Mouse (Mus musculus) intestine, embryonic 14.5 days (tissue): ENCODE results near the gene Actn4. TPM values are rescaled to one million over a fixed set of nuclear protein-coding genes. Genes with fewer than 3 reads are reported as not detected.
A peak's percentile ranks its signal among the peaks of the same experiment; 100 is the strongest.
"Not testable (repeated sequence)": the region's sequence is repeated elsewhere in the genome, so short reads cannot be mapped to it uniquely, and the experiment has no call there.

Experiments used
- ATAC-seq: fragments of 200-750 bp; cut with Nextera tagmentation; replicated peaks from 2 replicates; pipeline ENCODE4 v1.8.0; 2017; ENCODE audit warnings: low read depth, moderate number of reproducible peaks, moderate TSS enrichment, moderate library complexity; ENCODE audit not compliant: low FRiP score, low TSS enrichment
- DNase-seq: peaks from one replicate; pipeline ENCODE4 v3.0.0-alpha.2; 2018; ENCODE audit warnings: low spot score
- H3K27ac ChIP-seq: fragments of 300-500 bp; sonication (generic); 2 replicates; pipeline ENCODE4 v1.5.1; 2014; ENCODE audit warnings: low read depth, mild to moderate bottlenecking, control low read depth
- H3K27me3 ChIP-seq: fragments of 300-500 bp; sonication (generic); replicated peaks from 2 replicates; pipeline ENCODE4 v1.6.1; 2014; ENCODE audit warnings: low read length, control low read depth; ENCODE audit not compliant: control insufficient read depth, insufficient read depth
- H3K36me3 ChIP-seq: fragments of 300-500 bp; sonication (generic); 2 replicates; pipeline ENCODE4 v1.6.1; 2014; ENCODE audit warnings: low read length, control low read depth; ENCODE audit not compliant: control insufficient read depth, insufficient read depth
- H3K4me1 ChIP-seq: fragments of 300-500 bp; sonication (generic); replicated peaks from 2 replicates; pipeline ENCODE4 v1.6.1; 2014; ENCODE audit warnings: low read length, control low read depth, mixed read lengths; ENCODE audit not compliant: control insufficient read depth, insufficient read depth
- H3K4me2 ChIP-seq: fragments of 300-500 bp; sonication (generic); 2 replicates; pipeline ENCODE4 v1.6.1; 2014; ENCODE audit warnings: low read length
- H3K4me3 ChIP-seq: fragments of 300-500 bp; sonication (generic); 2 replicates; pipeline ENCODE4 v1.5.1; 2014; ENCODE audit warnings: low read depth, low read length, control low read depth, mixed read lengths
- H3K9ac ChIP-seq: fragments of 300-500 bp; sonication (generic); 2 replicates; pipeline ENCODE4 v1.6.1; 2014; ENCODE audit warnings: mild to moderate bottlenecking, low read length
- H3K9me3 ChIP-seq: fragments of 300-500 bp; sonication (generic); 2 replicates; pipeline ENCODE4 v1.6.1; 2016; ENCODE audit warnings: low read length, control low read depth; ENCODE audit not compliant: control insufficient read depth
- WGBS: fragments of 180-500 bp; shearing (Covaris S2); extraction: QIAGEN DNeasy Blood & Tissue Kit; methylation state at CpG from one replicate; pipeline ENCODE4 v1.1.7; 2014; 5-methylcytosine and 5-hydroxymethylcytosine counted together
- polyA plus RNA-seq: library from polyadenylated mRNA; unstranded; fragments of >200 nt; fragmentation: Nextera tagmentation; extraction: Ambion mirVana; gene quantifications from 2 replicates; pipeline ENCODE4 v1.2.1, GENCODE M21; 2014

The Actn4 gene
- polyA plus RNA-seq, 1 experiment from 2014 or later, result 300 TPM

DNA sequence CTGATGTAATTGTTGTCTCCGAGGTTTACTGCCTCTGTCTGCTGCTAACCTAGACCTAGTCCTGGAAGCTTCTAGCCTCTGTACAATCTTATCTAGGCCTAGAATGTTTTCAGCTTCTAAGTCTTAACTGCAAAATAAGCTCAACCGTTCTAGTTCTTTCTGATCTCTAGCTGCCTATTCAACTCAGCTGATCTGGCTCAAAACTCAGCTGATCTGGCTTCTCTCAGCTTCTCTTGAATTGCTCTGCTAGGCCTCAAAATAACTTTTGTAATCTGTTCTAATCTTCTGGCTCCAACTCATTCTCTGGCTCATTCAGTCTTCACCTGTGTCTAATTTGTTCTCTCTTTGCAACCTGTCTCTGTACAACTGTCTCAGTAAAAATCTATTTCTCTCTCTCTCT lies 87.6 kb downstream of the Actn4 start:
- WGBS, result 78% methylated on average over 2 of the region's 2 CpGs
- ATAC-seq, result no peak
- Histone ChIP-seq H3K9ac (no peak overlapping the region), H3K4me3 (no peak overlapping the region), H3K4me2 (no peak overlapping the region), H3K4me1 (no peaks in the 10 kb centered on the region), H3K36me3 (no peaks in the 10 kb centered on the region), H3K27ac (no peak overlapping the region), H3K9me3 (no peaks in the 10 kb centered on the region), H3K27me3 (no peaks in the 10 kb centered on the region)
- no peak for DNase-seq

DNA sequence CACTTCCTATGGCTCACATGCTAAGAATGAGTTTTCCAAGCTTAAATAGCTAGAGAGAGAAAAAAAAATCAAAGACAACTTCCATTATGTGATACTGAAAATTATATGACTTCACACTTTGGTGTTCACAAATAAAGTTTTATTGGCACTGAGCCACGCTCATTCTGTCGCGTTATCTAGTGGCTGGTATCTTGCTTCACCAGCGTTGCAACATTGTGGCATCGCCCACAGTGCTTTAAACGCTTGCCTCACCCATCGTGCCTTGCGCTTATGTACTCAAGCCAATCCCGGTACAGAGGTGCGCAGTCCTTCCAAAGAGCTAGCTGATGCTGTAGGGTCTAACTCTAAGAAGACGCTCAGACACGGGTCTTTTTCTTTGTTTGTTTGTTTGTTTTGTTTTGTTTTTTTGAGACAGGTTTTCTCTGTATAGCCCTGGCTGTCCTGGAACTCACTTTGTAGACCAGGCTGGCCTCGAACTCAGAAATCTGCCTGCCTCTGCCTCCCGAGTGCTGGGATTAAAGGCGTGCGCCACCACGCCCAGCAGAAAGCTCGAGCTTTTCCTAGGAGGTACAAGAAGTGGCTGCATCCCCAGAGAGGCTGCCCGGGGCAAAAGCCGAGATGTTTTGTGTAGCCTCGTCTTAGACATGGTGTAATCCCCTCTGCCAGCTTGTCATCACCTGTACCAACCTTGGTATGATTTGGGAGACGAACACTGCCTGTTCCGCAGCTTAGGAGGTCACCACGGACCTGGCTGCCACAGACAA lies 91.1 kb downstream of the Actn4 start:
- no peak overlapping the region for H3K27ac ChIP-seq
- 91% methylated on average over 24 of the region's 24 CpGs for WGBS
- no peak for DNase-seq
- H3K27me3 ChIP-seq, result no peaks in the 10 kb centered on the region
- H3K9me3 ChIP-seq, result no peaks in the 10 kb centered on the region
- H3K9ac ChIP-seq, result no peak overlapping the region
- H3K4me1 ChIP-seq, result no peaks in the 10 kb centered on the region
- ATAC-seq, result no peak
- H3K4me3 ChIP-seq, result no peak overlapping the region
- H3K4me2 ChIP-seq, result no peak overlapping the region
- no peaks in the 10 kb centered on the region for H3K36me3 ChIP-seq

- not testable (repeated sequence) for H3K27ac ChIP-seq
Observed at GRCm38 (mm10) chr7:28867508-28868340, 94.4 kb downstream of the Actn4 start.

DNA sequence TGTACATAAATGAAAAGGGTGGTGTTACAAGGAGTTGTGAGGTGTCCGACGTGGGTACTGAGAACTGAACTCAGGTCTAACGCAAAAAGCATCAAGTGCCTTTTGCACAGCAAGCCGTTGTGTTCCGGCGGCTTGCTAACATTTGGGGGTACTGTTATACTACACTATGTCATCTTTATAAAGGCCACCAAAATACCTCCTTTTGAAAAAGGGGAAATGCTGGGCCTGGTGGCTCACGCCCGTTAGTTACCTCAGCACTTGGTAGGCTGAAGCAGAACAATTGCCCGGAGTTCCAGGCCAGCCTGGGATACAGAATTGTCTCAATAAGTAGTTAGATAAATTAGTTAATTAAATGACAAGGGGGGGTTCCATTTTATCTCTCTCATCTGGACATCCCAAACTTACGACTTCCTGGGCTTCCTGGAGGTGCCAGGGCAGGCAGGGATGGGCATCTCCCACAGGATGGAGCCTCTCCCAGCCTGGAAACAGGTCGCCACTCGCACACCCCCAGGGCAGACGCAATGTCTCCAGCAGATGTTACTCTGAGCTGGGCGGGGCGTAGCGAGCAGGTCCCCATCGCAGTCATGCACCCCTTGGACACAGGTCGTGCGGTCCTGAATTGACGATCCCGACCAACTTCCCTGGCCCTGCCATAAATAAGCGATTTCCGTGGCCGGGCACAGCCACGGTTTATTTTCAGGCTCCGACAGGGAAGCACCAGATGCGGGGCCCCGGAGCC lies 95.2 kb downstream of the Actn4 start:
- Histone ChIP-seq H3K27me3 (no peaks in the 10 kb centered on the region), H3K9ac (no peak overlapping the region), H3K9me3 (no peaks in the 10 kb centered on the region), H3K4me3 (no peak overlapping the region), H3K4me2 (no peak overlapping the region; the same call in 1 of the 2 replicates), H3K27ac (no peak overlapping the region), H3K36me3 (no peaks in the 10 kb centered on the region), H3K4me1 (peaks cover 11% of the 10 kb centered on the region; the same call in 1 of the 2 replicates)
- DNase-seq (no peak), ATAC-seq (no peak)
- WGBS, result 92% methylated on average over 28 of the region's 28 CpGs

More at GRCm38 (mm10) chr7:28867508-28868340, 94.4 kb downstream of the Actn4 start:
- not testable (repeated sequence) for H3K36me3 ChIP-seq, H3K27me3 ChIP-seq, H3K4me3 ChIP-seq, H3K9ac ChIP-seq, H3K9me3 ChIP-seq
- Histone ChIP-seq H3K4me1 (peaks cover 11% of the 10 kb centered on the region; the same call in 1 of the 2 replicates), H3K4me2 (peak overlapping the region; percentile 32; the same call in 1 of the 2 replicates)
- ATAC-seq (0 out of 2 replicates have a peak, but pooled peaks have one; percentile 48), DNase-seq (peak; percentile 85)
- WGBS, result 33% methylated on average over 23 of the region's 23 CpGs

- Histone ChIP-seq H3K36me3 (no peaks in the 10 kb centered on the region), H3K27me3 (no peaks in the 10 kb centered on the region), H3K4me3 (0 out of 2 replicates have a peak overlapping the region, but pooled peaks have one; percentile 7), H3K4me1 (peaks cover 11% of the 10 kb centered on the region; the same call in 1 of the 2 replicates), H3K9ac (no peak overlapping the region), H3K4me2 (peak overlapping the region; percentile 42), H3K9me3 (no peaks in the 10 kb centered on the region), H3K27ac (no peak overlapping the region)
- DNase-seq (peak; percentile 87), ATAC-seq (peak; percentile 47; the same call in 1 of the 2 replicates)
- 38% methylated on average over 33 of the region's 33 CpGs for WGBS
Observed at GRCm38 (mm10) chr7:28865481-28866300, 96.4 kb downstream of the Actn4 start.

GRCm38 (mm10) chr7:28864288-28864750 lies 97.8 kb downstream of the Actn4 start:
- Histone ChIP-seq H3K36me3 (no peaks in the 10 kb centered on the region), H3K4me3 (no peak overlapping the region), H3K27me3 (no peaks in the 10 kb centered on the region), H3K4me2 (no peak overlapping the region), H3K27ac (no peak overlapping the region), H3K9me3 (no peaks in the 10 kb centered on the region), H3K9ac (no peak overlapping the region), H3K4me1 (peaks cover 11% of the 10 kb centered on the region; the same call in 1 of the 2 replicates)
- DNase-seq (peak; percentile 59), ATAC-seq (no peak)
- WGBS, result 42% methylated on average over 9 of the region's 9 CpGs

GRCm38 (mm10) chr7:28863540-28863939 lies 98.6 kb downstream of the Actn4 start, which contains the start of gene Lgals7:
TSS of gene Lgals7 (plus strand) at chr7:28863853.
- ATAC-seq, result no peak
- no peak within 1 kb of the TSS for H3K9ac ChIP-seq
- 83% methylated on average over 6 of the region's 6 CpGs for WGBS
- no peaks in the 10 kb centered on the region for H3K27me3 ChIP-seq
- H3K4me3 ChIP-seq, result no peak within 1 kb of the TSS
- peaks cover 11% of the 10 kb centered on the region; the same call in 1 of the 2 replicates for H3K4me1 ChIP-seq
- H3K27ac ChIP-seq, result no peak within 1 kb of the TSS
- no peaks in the 10 kb centered on the region for H3K36me3 ChIP-seq
- DNase-seq, result no peak
- H3K9me3 ChIP-seq, result no peaks in the 10 kb centered on the region
- H3K4me2 ChIP-seq, result no peak within 1 kb of the TSS
